Mouse (Mus musculus) heart, embryonic 14.5 days (tissue): Measurements from ENCODE around the gene Olfr643. TPM values are rescaled to one million over a fixed set of nuclear protein-coding genes. Genes with fewer than 3 reads are reported as not detected.

Experiments
- ATAC-seq: fragments of 200-750 bp; cut with Nextera tagmentation; 2 replicates; pipeline ENCODE4 v1.8.0; 2017; ENCODE audit warnings: low read depth, moderate TSS enrichment; ENCODE audit not compliant: insufficient number of reproducible peaks, insufficient read depth, low FRiP score
- H3K27ac ChIP-seq, 2 experiments: fragments of 200-500 bp in 1 of 2; fragments of 300-500 bp in 1 of 2; sonication (generic) in 1 of 2; replicated peaks in 1 of 2; 2 replicates each; pipeline ENCODE4 v1.5.1; 2012 to 2014; ENCODE audit warnings: low read depth in 2 of 2, low read length in 2 of 2, control low read depth in 1 of 2, mild to moderate bottlenecking in 1 of 2, mixed read lengths in 1 of 2; ENCODE audit not compliant: control insufficient read depth in 1 of 2, insufficient read depth in 1 of 2
- H3K27me3 ChIP-seq: fragments of 300-500 bp; sonication (generic); 2 replicates; pipeline ENCODE4 v1.6.1; 2014; ENCODE audit warnings: mild to moderate bottlenecking, low read length, control low read depth; ENCODE audit not compliant: control insufficient read depth, insufficient read depth
- H3K36me3 ChIP-seq: fragments of 300-500 bp; sonication (generic); 2 replicates; pipeline ENCODE4 v1.6.1; 2014; ENCODE audit warnings: mild to moderate bottlenecking, control low read depth, low read length, mixed read lengths; ENCODE audit not compliant: control insufficient read depth, insufficient read depth
- H3K4me1 ChIP-seq, 2 experiments: fragments of 200-500 bp in 1 of 2; fragments of 300-500 bp in 1 of 2; sonication (generic) in 1 of 2; 2 replicates each; pipeline ENCODE4 v1.6.1; 2012 to 2014; ENCODE audit warnings: low read length in 2 of 2, control low read depth in 1 of 2, mixed read lengths in 1 of 2; ENCODE audit not compliant: control insufficient read depth in 2 of 2, insufficient read depth in 2 of 2
- H3K4me2 ChIP-seq: fragments of 300-500 bp; sonication (generic); 2 replicates; pipeline ENCODE4 v1.6.1; 2014; ENCODE audit warnings: mild to moderate bottlenecking, low read length
- H3K4me3 ChIP-seq, 2 experiments: fragments of 200-500 bp in 1 of 2; fragments of 300-500 bp in 1 of 2; sonication (generic) in 1 of 2; 2 replicates each; pipeline ENCODE4 v1.5.1; 2012 to 2014; ENCODE audit warnings: low read length in 2 of 2, mild to moderate bottlenecking in 2 of 2, control low read depth in 1 of 2, low read depth in 1 of 2, moderate library complexity in 1 of 2; ENCODE audit not compliant: control insufficient read depth in 1 of 2, insufficient read depth in 1 of 2
- H3K9ac ChIP-seq: fragments of 300-500 bp; sonication (generic); 2 replicates; pipeline ENCODE4 v1.6.1; 2014; ENCODE audit warnings: mild to moderate bottlenecking, low read length
- H3K9me3 ChIP-seq: fragments of 300-500 bp; sonication (generic); 2 replicates; pipeline ENCODE4 v1.6.1; 2016; ENCODE audit warnings: low read length, control low read depth; ENCODE audit not compliant: control insufficient read depth
- WGBS: fragments of 180-500 bp; shearing (Covaris S2); extraction: QIAGEN DNeasy Blood & Tissue Kit; methylation state at CpG from one replicate; pipeline ENCODE4 v1.1.7; 2014; 5-methylcytosine and 5-hydroxymethylcytosine counted together
- polyA plus RNA-seq: library from polyadenylated mRNA; unstranded; fragments of >200 nt; fragmentation: Nextera tagmentation; extraction: Ambion mirVana; gene quantifications from 2 replicates; pipeline ENCODE4 v1.2.1, GENCODE M21; 2014

Gene Olfr643
- polyA plus RNA-seq, 1 experiment from 2014 or later = not detected

DNA sequence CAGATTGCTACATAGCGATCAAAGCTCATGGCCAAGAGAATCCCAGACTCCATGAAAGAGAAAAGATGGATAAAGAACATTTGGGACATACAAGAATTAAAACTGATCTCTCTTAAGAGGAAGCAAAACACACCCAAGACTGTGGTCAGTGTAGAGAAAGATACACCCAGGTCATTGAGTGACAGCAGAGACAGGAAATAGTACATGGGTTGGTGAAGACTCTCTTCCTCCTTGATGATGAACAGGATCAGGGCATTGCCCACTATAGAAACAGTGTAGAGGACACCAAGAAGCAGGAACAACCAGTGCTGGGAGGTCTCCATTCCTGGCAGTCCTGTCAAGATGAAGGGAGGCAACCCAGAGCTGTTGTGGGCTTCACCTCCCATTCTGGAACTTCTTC, 78.0 kb downstream of the Olfr643 start:
- no peaks in the 10 kb centered on the region for H3K4me1 ChIP-seq

DNA sequence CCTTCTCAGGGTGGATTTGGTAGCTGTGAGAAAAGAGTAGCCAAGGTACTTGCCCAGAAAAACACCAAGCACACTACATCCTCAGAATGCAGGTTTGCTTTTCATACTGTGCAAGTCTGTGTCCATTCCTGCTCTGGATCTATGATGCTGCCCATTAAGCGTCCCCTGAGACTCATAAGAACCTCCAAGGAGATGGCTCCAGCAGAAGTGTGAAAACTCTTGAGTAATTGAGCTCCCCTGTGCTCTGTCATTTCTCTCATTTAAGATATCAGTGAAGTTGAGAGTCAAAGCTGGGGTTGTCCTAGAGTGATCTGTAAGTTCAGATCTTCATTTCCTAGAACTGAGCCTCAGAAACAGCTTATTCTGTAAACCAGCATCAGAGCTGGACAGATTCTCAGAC, 84.6 kb downstream of the Olfr643 start, which contains the start of gene Olfr642:
Gene Olfr642 (minus strand): TSS at position 101 of the 400 bp plus-strand sequence.
- no peaks in the 10 kb centered on the region for H3K27me3 ChIP-seq
- no peaks in the 10 kb centered on the region for H3K36me3 ChIP-seq
- no peaks in the 10 kb centered on the region for H3K4me1 ChIP-seq
- 59% methylated on average over 1 of the region's 1 CpGs for WGBS
- no peak for ATAC-seq
- no peak within 1 kb of the TSS for H3K27ac ChIP-seq
- no peak within 1 kb of the TSS for H3K9ac ChIP-seq
- no peak within 1 kb of the TSS for H3K4me3 ChIP-seq
- no peak within 1 kb of the TSS for H3K4me2 ChIP-seq
- H3K9me3 ChIP-seq = no peaks in the 10 kb centered on the region

More for the DNA sequence above, 78.0 kb downstream of the Olfr643 start:
- Histone ChIP-seq H3K4me3 (no peak overlapping the region), H3K9ac (no peak overlapping the region), H3K4me2 (no peak overlapping the region), H3K9me3 (no peaks in the 10 kb centered on the region), H3K27ac (no peak overlapping the region), H3K27me3 (no peaks in the 10 kb centered on the region), H3K36me3 (no peaks in the 10 kb centered on the region)
- 73% methylated on average over 1 of the region's 1 CpGs for WGBS
- ATAC-seq = no peak

DNA sequence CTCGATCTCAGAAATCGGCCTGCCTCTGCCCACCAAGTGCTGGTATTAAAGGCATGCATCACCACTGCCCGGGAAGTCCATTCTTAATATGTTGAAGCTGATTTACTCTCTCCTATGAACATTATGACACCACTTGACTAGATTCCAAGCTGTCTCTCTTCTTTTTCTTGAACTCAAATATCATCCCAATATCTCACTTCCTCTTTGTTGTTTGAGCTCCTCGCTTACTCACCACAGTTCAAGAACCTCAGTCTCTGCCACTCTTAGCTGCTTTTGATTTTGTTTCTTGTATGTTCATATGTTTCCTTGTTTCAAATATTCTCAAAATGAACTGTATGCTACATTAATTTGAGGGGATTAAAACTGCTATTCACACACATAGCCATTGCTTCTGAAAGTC, 86.5 kb downstream of the Olfr643 start:
- WGBS = 82% methylated on average over 4 of the region's 4 CpGs

DNA sequence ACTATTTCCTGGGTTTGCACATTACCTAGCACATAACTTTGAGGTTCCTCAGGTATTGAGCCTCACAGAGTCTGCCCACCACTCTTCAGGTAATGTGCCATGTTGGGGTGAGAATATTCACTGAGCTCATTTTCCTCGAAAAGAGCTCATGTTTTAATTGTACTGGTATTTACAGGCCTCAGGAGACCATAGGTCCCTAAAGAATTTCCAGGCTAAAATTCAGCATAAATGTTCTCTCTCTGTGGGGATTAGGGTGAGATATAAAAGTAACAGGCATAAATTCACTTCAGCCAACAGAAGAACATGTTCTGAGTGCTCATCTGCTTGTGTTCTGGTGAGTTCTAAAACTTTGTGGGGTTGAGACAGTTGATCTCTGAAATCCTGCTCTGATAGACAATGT, 102.1 kb downstream of the Olfr643 start, which contains the start of gene Olfr641:
Gene Olfr641 (plus strand): TSS at position 301 of the 400 bp plus-strand sequence.
- WGBS = 60% methylated on average over 1 of the region's 1 CpGs
- Histone ChIP-seq H3K4me2 (no peak within 1 kb of the TSS), H3K4me1 (no peaks in the 10 kb centered on the region), H3K27me3 (no peaks in the 10 kb centered on the region), H3K9me3 (no peaks in the 10 kb centered on the region), H3K9ac (no peak within 1 kb of the TSS), H3K27ac (no peak within 1 kb of the TSS), H3K4me3 (no peak within 1 kb of the TSS), H3K36me3 (no peaks in the 10 kb centered on the region)
- ATAC-seq = no peak

More for the DNA sequence above, 86.5 kb downstream of the Olfr643 start:
- Histone ChIP-seq H3K27me3 (no peaks in the 10 kb centered on the region), H3K9me3 (no peaks in the 10 kb centered on the region), H3K4me1 (no peaks in the 10 kb centered on the region), H3K4me2 (no peak overlapping the region), H3K36me3 (no peaks in the 10 kb centered on the region), H3K9ac (no peak overlapping the region), H3K27ac (no peak overlapping the region), H3K4me3 (no peak overlapping the region)
- no peak for ATAC-seq

DNA sequence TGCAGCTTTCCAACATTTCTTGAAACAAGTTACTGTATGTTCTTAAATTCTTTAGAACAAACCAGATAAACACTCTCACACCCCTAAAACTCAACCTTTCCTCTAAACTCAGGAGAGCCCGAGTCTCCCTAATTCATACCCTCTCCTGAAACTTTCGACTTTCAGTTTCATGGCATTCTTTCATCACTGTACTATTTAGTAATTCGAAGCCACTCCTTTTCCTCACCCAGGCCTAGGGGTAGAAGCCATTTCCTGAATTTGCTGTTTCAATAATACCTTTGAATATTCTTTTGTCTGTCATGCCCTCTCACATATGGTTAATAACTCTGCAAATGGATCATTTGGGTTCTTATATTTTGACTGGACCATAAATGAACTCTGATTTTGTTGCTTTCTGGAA, 110.2 kb downstream of the Olfr643 start:
- 75% methylated on average over 3 of the region's 3 CpGs for WGBS
- no peaks in the 10 kb centered on the region for H3K27me3 ChIP-seq
- no peak overlapping the region for H3K4me2 ChIP-seq
- ATAC-seq = no peak
- no peaks in the 10 kb centered on the region for H3K9me3 ChIP-seq
- no peak overlapping the region for H3K27ac ChIP-seq
- H3K4me1 ChIP-seq = no peaks in the 10 kb centered on the region
- no peaks in the 10 kb centered on the region for H3K36me3 ChIP-seq
- no peak overlapping the region for H3K9ac ChIP-seq
- H3K4me3 ChIP-seq = no peak overlapping the region

GRCm38 (mm10) chr7:104025473-104025872, 111.7 kb downstream of the Olfr643 start, which contains the start of gene Olfr640:
Olfr640 (minus strand) TSS chr7:104025573.
- no peaks in the 10 kb centered on the region for H3K9me3 ChIP-seq
- no peaks in the 10 kb centered on the region for H3K36me3 ChIP-seq
- H3K27me3 ChIP-seq = no peaks in the 10 kb centered on the region
- no peak for ATAC-seq
- H3K27ac ChIP-seq = no peak within 1 kb of the TSS
- H3K9ac ChIP-seq = no peak within 1 kb of the TSS
- H3K4me1 ChIP-seq = no peaks in the 10 kb centered on the region
- no peak within 1 kb of the TSS for H3K4me2 ChIP-seq
- WGBS = 71% methylated on average over 6 of the region's 6 CpGs
- H3K4me3 ChIP-seq = no peak within 1 kb of the TSS

GRCm38 (mm10) chr7:104021651-104022050, 115.6 kb downstream of the Olfr643 start:
- Histone ChIP-seq H3K4me1 (no peaks in the 10 kb centered on the region), H3K4me2 (no peak overlapping the region), H3K4me3 (no peak overlapping the region), H3K9me3 (no peaks in the 10 kb centered on the region), H3K27me3 (no peaks in the 10 kb centered on the region), H3K9ac (no peak overlapping the region), H3K36me3 (no peaks in the 10 kb centered on the region), H3K27ac (no peak overlapping the region)
- 76% methylated on average over 6 of the region's 6 CpGs for WGBS
- no peak for ATAC-seq

DNA sequence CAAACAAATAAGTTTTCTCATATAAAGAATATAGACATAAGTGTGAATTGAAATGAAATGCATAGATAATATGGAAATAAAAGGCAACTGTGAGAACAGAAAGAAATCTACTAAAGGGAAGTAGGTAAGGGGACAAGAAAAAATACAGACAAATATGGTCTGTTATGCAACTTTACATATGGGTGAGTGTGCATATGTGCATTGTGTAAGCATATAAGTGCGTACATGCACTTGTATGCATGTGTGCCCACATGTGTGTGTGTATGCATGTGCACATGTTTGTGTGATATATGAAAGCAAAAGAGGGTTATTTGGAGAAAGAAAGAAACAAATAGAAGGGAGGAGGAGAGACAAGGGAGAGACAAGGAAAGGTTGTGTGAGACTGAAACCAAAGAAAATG, 118.3 kb downstream of the Olfr643 start:
- no peak overlapping the region for H3K4me2 ChIP-seq
- H3K9me3 ChIP-seq = no peaks in the 10 kb centered on the region
- H3K27ac ChIP-seq = no peak overlapping the region
- no peaks in the 10 kb centered on the region for H3K36me3 ChIP-seq
- ATAC-seq = no peak
- H3K9ac ChIP-seq = no peak overlapping the region
- H3K27me3 ChIP-seq = no peaks in the 10 kb centered on the region
- WGBS = 74% methylated on average over 1 of the region's 1 CpGs
- no peak overlapping the region for H3K4me3 ChIP-seq
- no peaks in the 10 kb centered on the region for H3K4me1 ChIP-seq
